8 mouse cellular contexts compared by ENCODE assay signal in genomic region chrX:21088645-21088982, GRCm38 (mm10). TPM values are rescaled to one million over a fixed set of nuclear protein-coding genes. Genes with fewer than 3 reads are reported as not detected.
DNase-seq lines count a peak whose midpoint lies in the region; ATAC-seq and TF ChIP-seq lines count a peak whose summit lies in the region.

No protein-coding gene starts in this region.

- H3K9ac ChIP-seq in heart, embryonic 11.5 days (ENCODE audit: low read depth, low read length) = peak overlapping the region; percentile 65; the same call in 1 of the 2 replicates
- H3K9ac ChIP-seq in heart, embryonic 15.5 days = 0 out of 2 replicates have a peak overlapping the region, but pooled peaks have one; percentile 19
- H3K9ac ChIP-seq in liver, postnatal 0 days (replicated peaks) = no peak overlapping the region

- WGBS in heart, embryonic 11.5 days (ENCODE audit: insufficient replicate concordance) = 37% methylated on average over 6 of the region's 6 CpGs
- WGBS in heart, embryonic 15.5 days = 34% methylated on average over 6 of the region's 6 CpGs
- 39% methylated on average over 6 of the region's 6 CpGs for WGBS in liver, postnatal 0 days (ENCODE audit: insufficient replicate concordance)

- no peak overlapping the region for H3K27ac ChIP-seq in heart, embryonic 11.5 days (ENCODE audit: low read depth, low read length)
- H3K27ac ChIP-seq in heart, embryonic 15.5 days = peak overlapping the region; percentile 68
- H3K27ac ChIP-seq in liver, postnatal 0 days (ENCODE audit: low read depth) = no peak overlapping the region

- intact Hi-C loops in heart, postnatal 25 days (cut with DNase I) = no loop called here
- intact Hi-C loops in left cerebral cortex, postnatal 14 days (cut with DNase I) = no loop called here

- no peak for TF ChIP-seq EP300 in liver, postnatal 0 days (IDR thresholded peaks at IDR 0.05; ENCODE audit: low read depth)

- H3K4me2 ChIP-seq in heart, embryonic 11.5 days = peak overlapping the region; percentile 62
- peak overlapping the region; percentile 67 for H3K4me2 ChIP-seq in heart, embryonic 15.5 days
- peak overlapping the region; percentile 60 for H3K4me2 ChIP-seq in liver, postnatal 0 days (ENCODE audit: low read depth, low read length)

- H3K9me3 ChIP-seq in heart, embryonic 11.5 days (replicated peaks; ENCODE audit: control insufficient read depth, low read length) = no peaks in the 10 kb centered on the region
- H3K9me3 ChIP-seq in E14TG2a.4 (ENCODE audit: low read length) = no peaks in the 10 kb centered on the region
- H3K9me3 ChIP-seq in heart, embryonic 15.5 days (replicated peaks) = no peaks in the 10 kb centered on the region
- H3K9me3 ChIP-seq in liver, postnatal 0 days (ENCODE audit: low read length) = no peaks in the 10 kb centered on the region

- ATAC-seq in heart, embryonic 11.5 days (replicated peaks; ENCODE audit: insufficient number of reproducible peaks, low FRiP score, low TSS enrichment) = no peak
- no peak for ATAC-seq in heart, embryonic 15.5 days (replicated peaks; ENCODE audit: insufficient number of reproducible peaks, insufficient read depth, low FRiP score, low read depth)
- peak; percentile 12; the same call in 1 of the 2 replicates for ATAC-seq in liver, postnatal 0 days

- H3K36me3 ChIP-seq in heart, embryonic 11.5 days (ENCODE audit: control insufficient read depth, insufficient read depth, low read length) = no peaks in the 10 kb centered on the region
- no peaks in the 10 kb centered on the region for H3K36me3 ChIP-seq in E14TG2a.4 (ENCODE audit: insufficient read depth, low read length)
- no peaks in the 10 kb centered on the region for H3K36me3 ChIP-seq in heart, embryonic 15.5 days
- H3K36me3 ChIP-seq in liver, postnatal 0 days (replicated peaks; ENCODE audit: insufficient read depth, low read length) = no peaks in the 10 kb centered on the region

- no peaks in the 10 kb centered on the region for H3K4me1 ChIP-seq in heart, embryonic 11.5 days (ENCODE audit: control insufficient read depth, insufficient read depth, low read length)
- no peaks in the 10 kb centered on the region; the same call in 1 of the 2 replicates for H3K4me1 ChIP-seq in E14TG2a.4 (replicated peaks; ENCODE audit: low read depth, low read length)
- H3K4me1 ChIP-seq in heart, embryonic 15.5 days (replicated peaks) = no peaks in the 10 kb centered on the region
- no peaks in the 10 kb centered on the region for H3K4me1 ChIP-seq in liver, postnatal 0 days (ENCODE audit: insufficient read depth)

- no peaks in the 10 kb centered on the region for H3K27me3 ChIP-seq in heart, embryonic 11.5 days (ENCODE audit: control insufficient read depth, insufficient read depth, low read length)
- H3K27me3 ChIP-seq in E14TG2a.4 (ENCODE audit: insufficient read depth, low read length) = no peaks in the 10 kb centered on the region
- no peaks in the 10 kb centered on the region for H3K27me3 ChIP-seq in heart, embryonic 15.5 days
- H3K27me3 ChIP-seq in liver, postnatal 0 days (ENCODE audit: insufficient read depth, low read length) = no peaks in the 10 kb centered on the region

- H3K4me3 ChIP-seq in heart, embryonic 11.5 days (ENCODE audit: low read depth, low read length) = peak overlapping the region; percentile 47
- H3K4me3 ChIP-seq in E14TG2a.4 (replicated peaks; ENCODE audit: low read length) = peak overlapping the region; percentile 73
- peak overlapping the region; percentile 54 for H3K4me3 ChIP-seq in heart, embryonic 15.5 days
- H3K4me3 ChIP-seq in liver, postnatal 0 days (ENCODE audit: low read depth, low read length) = peak overlapping the region; percentile 43

- TF ChIP-seq CTCF in E14TG2a.4 (conservative IDR thresholded peaks at IDR 0.05; ENCODE audit: low read length) = no peak
- TF ChIP-seq CTCF in liver, postnatal 0 days (IDR thresholded peaks at IDR 0.05; ENCODE audit: low read depth) = no peak

- no peak for DNase-seq in heart, postnatal 25 days (ENCODE audit: low spot score)
- no peak for DNase-seq in liver, postnatal 0 days
- DNase-seq in embryo, embryonic 10.5 days (ENCODE audit: low spot score) = no peak
- DNase-seq in gastrocnemius, adult 8-10 months (ENCODE audit: low spot score in 2 of 2) = no peak
- no peak for DNase-seq in left cerebral cortex, postnatal 14 days (ENCODE audit: low spot score in 2 of 2)

RNA-seq across cellular contexts. Expression of gene Zfp300, which starts 0.7 kb away (rescaled TPM):
- 1.1 and 1.4 TPM in 2 replicates for polyA plus RNA-seq in heart, embryonic 11.5 days (2014; fragmentation: Nextera tagmentation; extraction: Ambion mirVana)
- total RNA-seq in heart, postnatal 25 days (2021) = under 1 TPM; 0.56 to 0.78 TPM
- polyA plus RNA-seq in heart, embryonic 15.5 days (2015; fragmentation: Nextera tagmentation; extraction: Ambion mirVana) = 0.58 and 0.77 TPM in 2 replicates
- 0.08 TPM in 2 replicates for polyA plus RNA-seq in liver, postnatal 0 days (2015; fragmentation: Nextera tagmentation; extraction: Ambion mirVana)
- total RNA-seq in gastrocnemius, adult 8-10 months (2022) = under 1 TPM; 0.10 to 0.19 (median 0.16) TPM
- 1 to 10 TPM; 2.9 to 3.8 TPM for total RNA-seq in left cerebral cortex, postnatal 14 days (2021)

RNA-seq across cellular contexts. Expression of gene Spaca5, which starts 20.4 kb away (rescaled TPM):
- polyA plus RNA-seq in heart, embryonic 11.5 days (2014; fragmentation: Nextera tagmentation; extraction: Ambion mirVana) = not detected in 2 replicates
- total RNA-seq in heart, postnatal 25 days (2021) = not detected
- polyA plus RNA-seq in heart, embryonic 15.5 days (2015; fragmentation: Nextera tagmentation; extraction: Ambion mirVana) = not detected in 2 replicates
- not detected in 2 replicates for polyA plus RNA-seq in liver, postnatal 0 days (2015; fragmentation: Nextera tagmentation; extraction: Ambion mirVana)
- total RNA-seq in gastrocnemius, adult 8-10 months (2022) = not detected
- not detected for total RNA-seq in left cerebral cortex, postnatal 14 days (2021)

RNA-seq across cellular contexts. Expression of gene Zfp182, which starts 26.5 kb away (rescaled TPM):
- 3.9 and 4.8 TPM in 2 replicates for polyA plus RNA-seq in heart, embryonic 11.5 days (2014; fragmentation: Nextera tagmentation; extraction: Ambion mirVana)
- total RNA-seq in heart, postnatal 25 days (2021) = 1 to 10 TPM; 3.4 to 3.8 TPM
- polyA plus RNA-seq in heart, embryonic 15.5 days (2015; fragmentation: Nextera tagmentation; extraction: Ambion mirVana) = 4.4 and 4.5 TPM in 2 replicates
- polyA plus RNA-seq in liver, postnatal 0 days (2015; fragmentation: Nextera tagmentation; extraction: Ambion mirVana) = 1.3 and 1.4 TPM in 2 replicates
- 1 to 10 TPM; 1.2 to 1.3 (median 1.3) TPM for total RNA-seq in gastrocnemius, adult 8-10 months (2022)
- 1 to 10 TPM; 8.9 to 9.2 TPM for total RNA-seq in left cerebral cortex, postnatal 14 days (2021)

RNA-seq across cellular contexts. Expression of gene Ssxa1, which starts 27.0 kb away (rescaled TPM):
- polyA plus RNA-seq in heart, embryonic 11.5 days (2014; fragmentation: Nextera tagmentation; extraction: Ambion mirVana) = not detected in 2 replicates
- total RNA-seq in heart, postnatal 25 days (2021) = not detected
- not detected in 2 replicates for polyA plus RNA-seq in heart, embryonic 15.5 days (2015; fragmentation: Nextera tagmentation; extraction: Ambion mirVana)
- not detected in 2 replicates for polyA plus RNA-seq in liver, postnatal 0 days (2015; fragmentation: Nextera tagmentation; extraction: Ambion mirVana)
- total RNA-seq in gastrocnemius, adult 8-10 months (2022) = not detected
- total RNA-seq in left cerebral cortex, postnatal 14 days (2021) = not detected
